Mouse (Mus musculus) neural tube, embryonic 12.5 days (tissue): Measurements from ENCODE around the gene Hist2h2aa1. TPM values are rescaled to one million over a fixed set of nuclear protein-coding genes. Genes with fewer than 3 reads are reported as not detected.
"Not testable (repeated sequence)": the region's sequence is repeated elsewhere in the genome, so short reads cannot be mapped to it uniquely, and the experiment has no call there.

Source experiments
- ATAC-seq: fragments of 200-750 bp; cut with Nextera tagmentation; 2 replicates; pipeline ENCODE4 v1.8.0; 2017; ENCODE audit warnings: low read depth, mild to moderate bottlenecking, moderate TSS enrichment, moderate library complexity; ENCODE audit not compliant: low FRiP score
- H3K27ac ChIP-seq: fragments of 300-500 bp; sonication (generic); 2 replicates; pipeline ENCODE4 v1.5.1; 2016
- H3K27me3 ChIP-seq: fragments of 300-500 bp; sonication (generic); replicated peaks from 2 replicates; pipeline ENCODE4 v1.6.1; 2016; ENCODE audit warnings: mild to moderate bottlenecking
- H3K36me3 ChIP-seq: fragments of 300-500 bp; sonication (generic); 2 replicates; pipeline ENCODE4 v1.6.1; 2016; ENCODE audit warnings: mild to moderate bottlenecking
- H3K4me1 ChIP-seq: fragments of 300-500 bp; sonication (generic); 2 replicates; pipeline ENCODE4 v1.6.1; 2016
- H3K4me2 ChIP-seq: fragments of 300-500 bp; sonication (generic); replicated peaks from 2 replicates; pipeline ENCODE4 v1.6.1; 2016; ENCODE audit warnings: mild to moderate bottlenecking
- H3K4me3 ChIP-seq: fragments of 300-500 bp; sonication (generic); 2 replicates; pipeline ENCODE4 v1.5.1; 2016
- H3K9ac ChIP-seq: fragments of 300-500 bp; sonication (generic); 2 replicates; pipeline ENCODE4 v1.6.1; 2016; ENCODE audit warnings: mild to moderate bottlenecking
- H3K9me3 ChIP-seq: fragments of 300-500 bp; sonication (generic); 2 replicates; pipeline ENCODE4 v1.6.1; 2016; ENCODE audit warnings: mild to moderate bottlenecking
- WGBS: fragments of 180-500 bp; shearing (Covaris S2); methylation state at CpG from one replicate; pipeline ENCODE4 v1.1.7; 2016; 5-methylcytosine and 5-hydroxymethylcytosine counted together
- microRNA-seq: library from miRNA; unstranded; fragments of <30 nt; microRNA quantifications from one replicate; pipeline ENCODE4, GENCODE M21; 2017
- polyA plus RNA-seq: library from polyadenylated mRNA; unstranded; fragments of >200 nt; fragmentation: Nextera tagmentation; extraction: Ambion mirVana; gene quantifications from 2 replicates; pipeline ENCODE4 v1.2.1, GENCODE M21; 2016

Gene Hist2h2aa1
- polyA plus RNA-seq, 1 experiment from 2014 or later = 19.2 TPM

GRCm38 (mm10) chr3:96277800-96278624 lies 32.7 kb downstream of the Hist2h2aa1 start:
- H3K27me3 ChIP-seq = 0 out of 2 replicates have a peak, but pooled peaks cover 6% of the 10 kb centered on the region
- ATAC-seq = peak; percentile 97
- H3K27ac ChIP-seq = peak overlapping the region; percentile 70; the same call in 1 of the 2 replicates
- under 1% methylated on average over 49 of the region's 49 CpGs for WGBS
- H3K36me3 ChIP-seq = no peaks in the 10 kb centered on the region
- peak overlapping the region; percentile 82 for H3K4me2 ChIP-seq
- H3K9me3 ChIP-seq = no peaks in the 10 kb centered on the region
- H3K4me1 ChIP-seq = no peaks in the 10 kb centered on the region; the same call in 1 of the 2 replicates
- H3K4me3 ChIP-seq = peak overlapping the region; percentile 43
- H3K9ac ChIP-seq = peak overlapping the region; percentile 58

GRCm38 (mm10) chr3:96280660-96281059 lies 35.4 kb downstream of the Hist2h2aa1 start:
- H3K9ac ChIP-seq = no peak overlapping the region
- no peaks in the 10 kb centered on the region for H3K36me3 ChIP-seq
- no peaks in the 10 kb centered on the region for H3K9me3 ChIP-seq
- H3K27me3 ChIP-seq = peaks cover 15% of the 10 kb centered on the region; the same call in 1 of the 2 replicates
- ATAC-seq = no peak
- no peak overlapping the region for H3K4me3 ChIP-seq
- no peak overlapping the region for H3K27ac ChIP-seq
- 58% methylated on average over 6 of the region's 6 CpGs for WGBS
- no peak overlapping the region for H3K4me2 ChIP-seq
- no peaks in the 10 kb centered on the region; the same call in 1 of the 2 replicates for H3K4me1 ChIP-seq

DNA sequence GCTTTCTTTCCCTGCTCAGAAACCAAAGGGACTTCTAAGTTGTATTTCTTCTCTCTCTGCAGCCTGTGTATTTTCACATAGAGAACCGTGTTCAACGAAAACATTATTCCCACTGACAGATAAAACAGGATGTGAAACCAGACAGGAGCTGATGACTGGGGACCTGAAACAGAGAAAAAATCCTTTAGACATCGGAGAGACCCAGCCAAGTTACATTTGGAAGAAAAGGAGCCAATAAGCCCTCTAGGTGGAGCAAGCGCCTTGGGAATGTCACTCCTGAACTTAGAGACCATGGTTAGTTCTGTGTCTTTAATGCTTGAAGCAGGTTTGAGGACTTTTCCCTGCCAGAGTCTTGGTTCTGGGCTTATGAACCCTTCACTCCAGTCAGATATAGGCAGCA lies 39.2 kb downstream of the Hist2h2aa1 start:
- 26% methylated on average over 4 of the region's 4 CpGs for WGBS
- no peak for ATAC-seq
- H3K27me3 ChIP-seq = peaks cover 15% of the 10 kb centered on the region; the same call in 1 of the 2 replicates

DNA sequence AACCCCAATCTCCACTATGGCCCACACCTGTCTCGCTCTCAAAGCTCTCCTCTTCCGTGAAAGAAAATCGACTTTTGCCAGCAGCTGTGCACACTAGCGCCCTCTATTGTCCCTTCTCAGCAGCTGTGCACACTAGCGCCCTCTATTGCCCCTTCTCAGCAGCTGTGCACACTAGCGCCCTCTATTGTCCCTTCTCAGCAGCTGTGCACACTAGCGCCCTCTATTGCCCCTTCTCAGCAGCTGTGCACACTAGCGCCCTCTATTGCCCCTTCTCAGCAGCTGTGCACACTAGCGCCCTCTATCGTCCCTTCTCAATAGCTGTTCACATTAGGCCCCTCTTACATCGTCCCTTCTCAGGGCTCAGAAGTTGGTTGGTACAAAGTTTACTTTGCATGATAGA lies 42.0 kb downstream of the Hist2h2aa1 start:
- not testable (repeated sequence) for H3K4me1 ChIP-seq, H3K4me2 ChIP-seq, H3K36me3 ChIP-seq, H3K4me3 ChIP-seq, H3K9me3 ChIP-seq, ATAC-seq, H3K27ac ChIP-seq, H3K9ac ChIP-seq
- WGBS = 87% methylated on average over 11 of the region's 11 CpGs
- H3K27me3 ChIP-seq = peaks cover 15% of the 10 kb centered on the region; the same call in 1 of the 2 replicates

More for the DNA sequence above, 39.2 kb downstream of the Hist2h2aa1 start:
- Histone ChIP-seq H3K4me3 (no peak overlapping the region), H3K4me2 (no peak overlapping the region), H3K9me3 (no peaks in the 10 kb centered on the region), H3K4me1 (no peaks in the 10 kb centered on the region; the same call in 1 of the 2 replicates), H3K9ac (no peak overlapping the region), H3K36me3 (no peaks in the 10 kb centered on the region), H3K27ac (no peak overlapping the region)

DNA sequence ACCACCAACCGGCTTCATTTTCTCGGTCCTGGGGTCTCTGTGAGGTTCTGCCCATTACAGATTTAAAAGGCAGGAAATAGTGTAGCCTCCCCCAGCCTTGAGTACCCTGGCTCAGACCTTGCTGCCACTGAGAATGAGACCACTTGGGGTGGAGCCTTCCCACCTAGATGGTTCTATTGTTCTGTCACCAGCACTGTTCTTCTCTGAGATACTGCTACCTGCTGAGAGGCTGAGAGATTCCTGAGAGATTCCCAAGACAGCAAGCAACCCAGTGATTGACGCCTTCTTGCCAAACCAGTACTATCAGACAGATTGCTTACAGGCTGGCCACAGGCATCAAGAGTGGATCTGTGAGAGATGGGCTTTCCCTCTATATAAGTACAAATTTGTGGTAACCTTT lies 43.9 kb downstream of the Hist2h2aa1 start:
- Histone ChIP-seq H3K27ac (no peak overlapping the region), H3K36me3 (no peaks in the 10 kb centered on the region), H3K4me3 (no peak overlapping the region), H3K27me3 (no peaks in the 10 kb centered on the region), H3K9me3 (no peaks in the 10 kb centered on the region), H3K4me2 (no peak overlapping the region), H3K9ac (no peak overlapping the region), H3K4me1 (no peaks in the 10 kb centered on the region; the same call in 1 of the 2 replicates)
- no peak for ATAC-seq
- whole genome bisulfite sequencing = 67% methylated on average over 3 of the region's 3 CpGs

GRCm38 (mm10) chr3:96290727-96291126 lies 45.4 kb downstream of the Hist2h2aa1 start:
- not testable (repeated sequence) for H3K9ac ChIP-seq, H3K4me3 ChIP-seq, H3K4me1 ChIP-seq, H3K27me3 ChIP-seq, ATAC-seq, H3K27ac ChIP-seq, H3K9me3 ChIP-seq, H3K36me3 ChIP-seq, H3K4me2 ChIP-seq
- 89% methylated on average over 3 of the region's 3 CpGs for WGBS

DNA sequence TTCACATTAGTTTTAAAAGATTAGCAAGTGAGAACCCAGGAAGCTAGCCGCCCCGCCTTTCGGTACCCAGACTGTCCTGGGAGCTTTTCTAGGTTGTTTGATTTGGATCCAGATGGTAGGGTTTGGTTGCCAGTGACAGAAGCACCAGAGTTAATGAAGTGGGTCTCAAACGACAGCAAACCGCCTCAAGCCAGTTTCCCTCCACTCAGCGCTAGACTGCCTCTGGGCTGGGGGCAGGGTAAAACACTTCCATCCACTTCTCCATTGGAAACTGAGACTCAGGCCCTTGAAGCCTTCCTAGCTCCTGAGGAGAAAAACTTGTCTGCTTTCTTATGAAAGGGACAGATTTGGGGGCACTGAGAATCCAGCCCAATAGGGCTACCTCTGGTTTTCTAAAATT lies 47.3 kb downstream of the Hist2h2aa1 start:
- H3K9me3 ChIP-seq = no peaks in the 10 kb centered on the region
- H3K36me3 ChIP-seq = no peaks in the 10 kb centered on the region
- no peak overlapping the region for H3K27ac ChIP-seq
- no peak overlapping the region for H3K4me2 ChIP-seq
- 63% methylated on average over 6 of the region's 6 CpGs for WGBS
- no peaks in the 10 kb centered on the region for H3K4me1 ChIP-seq
- no peak overlapping the region for H3K4me3 ChIP-seq
- ATAC-seq = no peak
- H3K27me3 ChIP-seq = no peaks in the 10 kb centered on the region
- no peak overlapping the region for H3K9ac ChIP-seq

- no peak overlapping the region for H3K27ac ChIP-seq
- 62% methylated on average over 5 of the region's 5 CpGs for WGBS
Observed at GRCm38 (mm10) chr3:96293368-96293767, 48.1 kb downstream of the Hist2h2aa1 start.

DNA sequence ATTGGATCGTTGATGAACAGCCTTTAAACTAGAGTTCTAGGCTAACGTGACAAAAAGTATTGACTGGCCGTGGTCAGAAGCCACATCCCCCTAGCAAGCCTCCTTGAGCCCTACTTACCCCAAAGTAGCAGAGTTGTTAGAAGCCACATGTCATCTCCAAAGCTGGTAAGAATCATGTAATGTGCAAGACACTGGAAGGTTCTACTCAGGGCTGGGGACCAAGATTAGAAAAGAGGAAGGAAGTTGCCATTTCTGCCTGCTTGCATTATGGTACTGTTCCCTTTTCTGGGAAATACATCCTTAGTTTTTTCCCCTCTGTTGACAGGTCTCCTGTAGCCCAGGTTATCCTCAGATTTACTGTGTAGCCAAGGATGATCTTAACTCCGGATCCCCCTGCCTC lies 48.5 kb downstream of the Hist2h2aa1 start, which contains the start of gene Fcgr1:
Gene Fcgr1, minus strand, starts transcription at position 183 of the 400 bp plus-strand sequence.
- no peaks in the 10 kb centered on the region for H3K4me1 ChIP-seq
- H3K27me3 ChIP-seq = no peaks in the 10 kb centered on the region
- H3K9ac ChIP-seq = no peak within 1 kb of the TSS
- ATAC-seq = no peak
- H3K9me3 ChIP-seq = no peaks in the 10 kb centered on the region
- WGBS = 87% methylated on average over 4 of the region's 4 CpGs
- no peak within 1 kb of the TSS for H3K27ac ChIP-seq
- H3K4me3 ChIP-seq = no peak within 1 kb of the TSS
- H3K4me2 ChIP-seq = no peak within 1 kb of the TSS
- no peaks in the 10 kb centered on the region for H3K36me3 ChIP-seq

More at GRCm38 (mm10) chr3:96293368-96293767, 48.1 kb downstream of the Hist2h2aa1 start:
- Histone ChIP-seq H3K27me3 (no peaks in the 10 kb centered on the region), H3K4me1 (no peaks in the 10 kb centered on the region), H3K9me3 (no peaks in the 10 kb centered on the region), H3K36me3 (no peaks in the 10 kb centered on the region), H3K4me3 (no peak overlapping the region), H3K9ac (no peak overlapping the region), H3K4me2 (no peak overlapping the region)
- no peak for ATAC-seq

Small RNAs within 50 kb of the gene (microRNA-seq; reads per million reads assigned to microRNA genes)
- gene Gm44492 (not detected), gene Gm47311 (not detected), gene Gm47313 (not detected)

Other genes with a start within 250 kb of the Hist2h2aa1 start
- 90.0 and 91.9 TPM in 2 replicates for gene Plekho1, start 249.5 kb upstream of the Hist2h2aa1 start, polyA plus RNA-seq
- gene Vps45, start 187.0 kb upstream of the Hist2h2aa1 start, polyA plus RNA-seq = 48.3 TPM in 2 replicates
- 11.6 and 16.2 TPM in 2 replicates for gene Otud7b, start 141.0 kb upstream of the Hist2h2aa1 start, polyA plus RNA-seq
- gene Mtmr11, start 83.5 kb upstream of the Hist2h2aa1 start, polyA plus RNA-seq = 9.8 and 14.1 TPM in 2 replicates
- gene Sf3b4, start 73.2 kb upstream of the Hist2h2aa1 start, polyA plus RNA-seq = 165 and 183 TPM in 2 replicates
- gene Sv2a, start 64.3 kb upstream of the Hist2h2aa1 start, polyA plus RNA-seq = 44.4 and 44.8 TPM in 2 replicates
- gene Bola1, start 25.8 kb upstream of the Hist2h2aa1 start, polyA plus RNA-seq = 60.8 and 69.5 TPM in 2 replicates
- 1.7 TPM in 1 of 2 replicates, not detected in the other for gene Hist2h2ab, start 25.6 kb upstream of the Hist2h2aa1 start, polyA plus RNA-seq
- 5.7 and 9.5 TPM in 2 replicates for gene Hist2h2ac, start 24.6 kb upstream of the Hist2h2aa1 start, polyA plus RNA-seq
- 5.6 and 5.7 TPM in 2 replicates for gene Hist2h2be, start 24.4 kb upstream of the Hist2h2aa1 start, polyA plus RNA-seq
- 5.0 and 8.2 TPM in 2 replicates for gene Hist2h3c2, start 6.4 kb upstream of the Hist2h2aa1 start, polyA plus RNA-seq
- 54.5 and 73.7 TPM in 2 replicates for gene Hist2h2aa2, start 5.2 kb upstream of the Hist2h2aa1 start, polyA plus RNA-seq
- 0.50 and 1.1 TPM in 2 replicates for gene Hist2h3c1, start 1.2 kb downstream of the Hist2h2aa1 start, polyA plus RNA-seq
- gene Hist2h4, start 17.8 kb downstream of the Hist2h2aa1 start, polyA plus RNA-seq = 8.5 and 13.5 TPM in 2 replicates
- 41.2 and 58.9 TPM in 2 replicates for gene Hist2h3b, start 23.2 kb downstream of the Hist2h2aa1 start, polyA plus RNA-seq
- 9.1 and 16.6 TPM in 2 replicates for gene Hist2h2bb, start 24.3 kb downstream of the Hist2h2aa1 start, polyA plus RNA-seq
- 1.4 and 1.5 TPM in 2 replicates for gene Fcgr1, start 48.5 kb downstream of the Hist2h2aa1 start, polyA plus RNA-seq
- gene BC107364, start 206.8 kb downstream of the Hist2h2aa1 start, polyA plus RNA-seq = not detected in 2 replicates